Mouse (Mus musculus) CH12.LX (cell line): ENCODE data around the gene Tpra1.

Source experiments
- CHD1 ChIP-seq: IDR thresholded peaks from 2 replicates; pipeline ENCODE4 v1.6.1; 2012; ENCODE audit warnings: low read depth, low read length, improper control_type of control experiment, inconsistent platforms
- CTCF ChIP-seq, 2 experiments: IDR thresholded peaks in 1 of 2; conservative IDR thresholded peaks in 1 of 2; 2 replicates each; pipeline ENCODE4 v1.5.1; 2011 to 2012; ENCODE audit warnings: low read depth in 2 of 2, low read length in 2 of 2, improper control_type of control experiment in 1 of 2, inconsistent platforms in 1 of 2, mild to moderate bottlenecking in 1 of 2, moderate library complexity in 1 of 2
- ETS1 ChIP-seq: conservative IDR thresholded peaks from 2 replicates; pipeline ENCODE4 v1.6.1; 2012; ENCODE audit warnings: low read depth, mild to moderate bottlenecking, inconsistent platforms, low read length, improper control_type of control experiment, moderate library complexity
- GABPA ChIP-seq: IDR thresholded peaks from 2 replicates; pipeline ENCODE4 v1.6.1; 2012; ENCODE audit warnings: low read depth, low read length, improper control_type of control experiment, inconsistent platforms; ENCODE audit not compliant: insufficient replicate concordance
- MEF2A ChIP-seq: IDR thresholded peaks from 2 replicates; pipeline ENCODE4 v1.6.1; 2014; ENCODE audit warnings: low read depth, mild to moderate bottlenecking, inconsistent platforms, low read length, improper control_type of control experiment, borderline replicate concordance
- MXI1 ChIP-seq: IDR thresholded peaks from 2 replicates; pipeline ENCODE4 v1.6.1; 2011; ENCODE audit warnings: mild to moderate bottlenecking, low read depth, low read length, improper control_type of control experiment
- POLR2A ChIP-seq: IDR thresholded peaks from 2 replicates; pipeline ENCODE4 v1.6.1; 2011; ENCODE audit warnings: low read depth, mild to moderate bottlenecking, improper control_type of control experiment, low read length

DNA sequence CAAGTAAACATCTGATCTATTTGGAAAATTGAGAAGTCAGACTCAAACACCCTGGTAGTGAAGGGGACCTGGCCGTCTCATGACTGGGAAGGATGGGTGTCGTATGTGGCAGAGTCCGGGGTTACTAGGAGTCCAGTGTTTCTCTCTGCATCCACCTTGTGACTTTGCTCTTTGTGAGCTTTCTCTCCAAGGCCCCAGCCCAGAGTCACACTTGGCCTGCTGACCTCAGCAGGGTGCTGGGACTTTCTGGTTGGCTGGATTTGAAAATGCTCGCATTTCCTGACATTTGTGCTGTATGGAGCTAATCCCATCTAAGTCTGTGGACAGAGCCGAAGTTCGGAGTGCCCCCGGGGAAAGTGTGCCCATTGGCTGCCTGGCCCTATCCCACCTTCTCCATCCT lies 3.0 kb downstream of the Tpra1 start:
- no peak for TF ChIP-seq MXI1
- TF ChIP-seq POLR2A = no peak
- TF ChIP-seq CTCF (conservative IDR thresholded peaks at IDR 0.05 in 1 of 2, IDR thresholded peaks at IDR 0.05 in 1 of 2; ENCODE audit: low read depth in 2 of 2, low read length in 2 of 2) = no peak
- TF ChIP-seq MEF2A = no peak
- no peak for TF ChIP-seq CHD1
- no peak for TF ChIP-seq GABPA
- TF ChIP-seq ETS1 = no peak
